Mouse (Mus musculus): Measurements from ENCODE around the gene Dnase2a.

Gene Dnase2a

GRCm38 (mm10) chr8:84908421-84909161, at the start of gene Dnase2a:
Gene Dnase2a (plus strand): TSS chr8:84908560.
- H3K27me3 ChIP-seq (ENCODE audit: control insufficient read depth, insufficient read depth, low read length, poor library complexity, severe bottlenecking): no peaks in the 10 kb centered on the region
- DNase-seq (ENCODE audit: low read depth, low spot score): peak; percentile 99
- no peaks in the 10 kb centered on the region for H3K36me3 ChIP-seq (ENCODE audit: control insufficient read depth, insufficient read depth, low read length, poor library complexity, severe bottlenecking)

GRCm38 (mm10) chr8:84871376-84872308, 36.7 kb upstream of the Dnase2a start, which contains the start of gene Syce2:
Gene Syce2 (plus strand): TSS chr8:84872111.
- Histone ChIP-seq H3K36me3 (ENCODE audit: control insufficient read depth, insufficient read depth, low read length, poor library complexity, severe bottlenecking) (peaks cover 8% of the 10 kb centered on the region; the same call in 1 of the 2 replicates), H3K27me3 (ENCODE audit: control insufficient read depth, insufficient read depth, low read length, poor library complexity, severe bottlenecking) (no peaks in the 10 kb centered on the region)
- peak; percentile 94 for DNase-seq (ENCODE audit: low read depth, low spot score)

- Histone ChIP-seq H3K36me3 (ENCODE audit: control insufficient read depth, insufficient read depth, low read length, poor library complexity, severe bottlenecking) (peaks cover 6% of the 10 kb centered on the region; the same call in 1 of the 2 replicates), H3K27me3 (ENCODE audit: control insufficient read depth, insufficient read depth, low read length, poor library complexity, severe bottlenecking) (no peaks in the 10 kb centered on the region)
- peak; percentile 50 for DNase-seq (ENCODE audit: low read depth, low spot score)
Observed at GRCm38 (mm10) chr8:84872309-84872965, 35.9 kb upstream of the Dnase2a start.

- H3K36me3 ChIP-seq (ENCODE audit: control insufficient read depth, insufficient read depth, low read length, poor library complexity, severe bottlenecking): peaks cover 3% of the 10 kb centered on the region; the same call in 1 of the 2 replicates
- H3K27me3 ChIP-seq (ENCODE audit: control insufficient read depth, insufficient read depth, low read length, poor library complexity, severe bottlenecking): no peaks in the 10 kb centered on the region
- no peak for DNase-seq (ENCODE audit: low read depth, low spot score)
Observed at GRCm38 (mm10) chr8:84873016-84873415, 35.3 kb upstream of the Dnase2a start.

GRCm38 (mm10) chr8:84874339-84874738, 34.0 kb upstream of the Dnase2a start:
- DNase-seq (ENCODE audit: low read depth, low spot score): no peak
- Histone ChIP-seq H3K36me3 (ENCODE audit: control insufficient read depth, insufficient read depth, low read length, poor library complexity, severe bottlenecking) (no peaks in the 10 kb centered on the region), H3K27me3 (ENCODE audit: control insufficient read depth, insufficient read depth, low read length, poor library complexity, severe bottlenecking) (no peaks in the 10 kb centered on the region)

GRCm38 (mm10) chr8:84877297-84878035, 30.9 kb upstream of the Dnase2a start:
- DNase-seq (ENCODE audit: low read depth, low spot score): no peak

GRCm38 (mm10) chr8:84878915-84879314, 29.4 kb upstream of the Dnase2a start:
- no peak for DNase-seq (ENCODE audit: low read depth, low spot score)
- Histone ChIP-seq H3K36me3 (ENCODE audit: control insufficient read depth, insufficient read depth, low read length, poor library complexity, severe bottlenecking) (no peaks in the 10 kb centered on the region), H3K27me3 (ENCODE audit: control insufficient read depth, insufficient read depth, low read length, poor library complexity, severe bottlenecking) (no peaks in the 10 kb centered on the region)

More at GRCm38 (mm10) chr8:84877297-84878035, 30.9 kb upstream of the Dnase2a start:
- no peaks in the 10 kb centered on the region for H3K27me3 ChIP-seq (ENCODE audit: control insufficient read depth, insufficient read depth, low read length, poor library complexity, severe bottlenecking)
- H3K36me3 ChIP-seq (ENCODE audit: control insufficient read depth, insufficient read depth, low read length, poor library complexity, severe bottlenecking): no peaks in the 10 kb centered on the region

- Histone ChIP-seq H3K27me3 (ENCODE audit: control insufficient read depth, insufficient read depth, low read length, poor library complexity, severe bottlenecking) (no peaks in the 10 kb centered on the region), H3K36me3 (ENCODE audit: control insufficient read depth, insufficient read depth, low read length, poor library complexity, severe bottlenecking) (no peaks in the 10 kb centered on the region)
- no peak for DNase-seq (ENCODE audit: low read depth, low spot score)
Observed at GRCm38 (mm10) chr8:84884728-84885127, 23.6 kb upstream of the Dnase2a start.

GRCm38 (mm10) chr8:84888280-84888679, 20.1 kb upstream of the Dnase2a start:
- Histone ChIP-seq H3K36me3 (ENCODE audit: control insufficient read depth, insufficient read depth, low read length, poor library complexity, severe bottlenecking) (no peaks in the 10 kb centered on the region), H3K27me3 (ENCODE audit: control insufficient read depth, insufficient read depth, low read length, poor library complexity, severe bottlenecking) (no peaks in the 10 kb centered on the region)
- DNase-seq (ENCODE audit: low read depth, low spot score): no peak

GRCm38 (mm10) chr8:84889141-84889540, 19.2 kb upstream of the Dnase2a start:
- no peaks in the 10 kb centered on the region for H3K36me3 ChIP-seq (ENCODE audit: control insufficient read depth, insufficient read depth, low read length, poor library complexity, severe bottlenecking)
- DNase-seq (ENCODE audit: low read depth, low spot score): no peak
- no peaks in the 10 kb centered on the region for H3K27me3 ChIP-seq (ENCODE audit: control insufficient read depth, insufficient read depth, low read length, poor library complexity, severe bottlenecking)

- no peak for DNase-seq (ENCODE audit: low read depth, low spot score)
- H3K36me3 ChIP-seq (ENCODE audit: control insufficient read depth, insufficient read depth, low read length, poor library complexity, severe bottlenecking): no peaks in the 10 kb centered on the region
- H3K27me3 ChIP-seq (ENCODE audit: control insufficient read depth, insufficient read depth, low read length, poor library complexity, severe bottlenecking): no peaks in the 10 kb centered on the region
Observed at GRCm38 (mm10) chr8:84892993-84893708, 15.2 kb upstream of the Dnase2a start.

GRCm38 (mm10) chr8:84893709-84894134, 14.6 kb upstream of the Dnase2a start, which contains the start of gene Gcdh:
Gene Gcdh (minus strand): TSS chr8:84893921.
- peak; percentile 91 for DNase-seq (ENCODE audit: low read depth, low spot score)
- no peaks in the 10 kb centered on the region for H3K27me3 ChIP-seq (ENCODE audit: control insufficient read depth, insufficient read depth, low read length, poor library complexity, severe bottlenecking)
- no peaks in the 10 kb centered on the region for H3K36me3 ChIP-seq (ENCODE audit: control insufficient read depth, insufficient read depth, low read length, poor library complexity, severe bottlenecking)

- no peaks in the 10 kb centered on the region for H3K36me3 ChIP-seq (ENCODE audit: control insufficient read depth, insufficient read depth, low read length, poor library complexity, severe bottlenecking)
- H3K27me3 ChIP-seq (ENCODE audit: control insufficient read depth, insufficient read depth, low read length, poor library complexity, severe bottlenecking): no peaks in the 10 kb centered on the region
- DNase-seq (ENCODE audit: low read depth, low spot score): no peak
Observed at GRCm38 (mm10) chr8:84895963-84896362, 12.4 kb upstream of the Dnase2a start.

Measured in splenic B cell, adult 2 months (primary cell).